Mouse (Mus musculus): ENCODE results near the gene Gatm.

Gene Gatm

DNA sequence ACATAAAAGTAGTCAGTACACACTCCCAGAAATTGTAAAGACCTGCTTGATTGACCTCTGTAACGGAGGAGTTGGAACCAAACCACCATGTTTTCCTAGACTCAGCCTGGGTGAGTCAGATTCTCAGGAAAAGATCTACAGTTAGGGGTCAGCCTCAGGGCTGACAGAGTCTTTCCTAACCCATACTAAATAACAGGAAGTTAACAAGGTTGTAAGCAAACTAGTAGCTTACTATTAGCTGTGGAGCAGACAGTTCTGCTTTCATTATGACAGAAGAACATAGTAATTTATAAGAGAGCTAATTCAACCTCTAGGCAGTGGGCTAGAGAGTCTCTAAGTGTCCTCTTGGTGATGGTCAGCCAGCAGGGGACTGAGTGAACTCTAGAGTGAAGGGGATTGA, 38.7 kb downstream of the Gatm start:
- POLR2A ChIA-PET = interaction anchor here in 1 of 4 experiments (1.1 kb wide), 1 partner anchor 9 kb away, joined by 3 read pairs; no protein-coding TSS in a partner anchor
- CTCF ChIA-PET = interaction anchor here in 1 of 4 experiments (0.6 kb wide), 2 partner anchors 87 to 1466 kb away, joined by 4 read pairs; no protein-coding TSS in a partner anchor

DNA sequence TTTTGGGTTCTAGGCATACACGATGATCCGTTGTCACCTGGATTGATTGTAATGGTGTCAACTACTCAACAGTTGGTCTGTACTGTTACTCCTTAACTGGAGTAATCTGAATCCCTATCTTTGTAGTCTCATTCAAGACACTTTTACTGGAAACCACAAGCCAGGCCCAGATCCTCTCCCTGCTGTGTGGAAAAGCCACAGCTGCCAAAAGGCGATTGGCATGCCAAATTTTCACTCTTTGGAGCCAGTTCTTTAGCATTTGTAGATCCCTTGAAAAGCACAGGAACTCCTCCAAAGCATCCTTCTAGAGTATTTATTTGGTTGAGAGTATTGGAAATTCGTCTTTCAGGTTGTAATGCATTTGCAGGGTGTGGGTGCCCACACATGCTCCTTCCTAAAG, 39.8 kb downstream of the Gatm start:
- ChIA-PET CTCF (no interaction called here), POLR2A (no interaction called here)

DNA sequence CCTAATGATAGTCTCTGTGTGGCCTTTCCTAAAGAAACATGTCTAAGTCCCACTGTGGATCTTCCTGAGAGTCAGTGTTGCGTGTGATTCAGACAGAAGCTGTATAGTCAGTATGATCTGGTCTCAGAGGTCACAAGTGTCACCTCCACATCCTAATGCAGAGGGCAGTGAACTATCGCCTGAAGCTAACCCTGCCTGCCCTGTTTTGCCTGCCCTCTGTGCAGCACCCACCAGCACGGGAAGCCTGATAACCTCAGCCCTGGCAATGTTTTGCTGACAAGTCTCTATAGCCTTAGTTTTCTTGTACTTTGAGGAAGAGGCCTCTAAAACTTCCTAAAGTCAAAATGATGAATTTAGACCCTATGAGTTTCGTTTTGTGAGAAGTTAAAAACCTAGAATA, 40.7 kb downstream of the Gatm start:
- CTCF ChIA-PET = interaction anchor here in 1 of 4 experiments (0.7 kb wide), 1 partner anchor 58 kb away, joined by 3 read pairs; no protein-coding TSS in a partner anchor
- POLR2A ChIA-PET = no interaction called here

DNA sequence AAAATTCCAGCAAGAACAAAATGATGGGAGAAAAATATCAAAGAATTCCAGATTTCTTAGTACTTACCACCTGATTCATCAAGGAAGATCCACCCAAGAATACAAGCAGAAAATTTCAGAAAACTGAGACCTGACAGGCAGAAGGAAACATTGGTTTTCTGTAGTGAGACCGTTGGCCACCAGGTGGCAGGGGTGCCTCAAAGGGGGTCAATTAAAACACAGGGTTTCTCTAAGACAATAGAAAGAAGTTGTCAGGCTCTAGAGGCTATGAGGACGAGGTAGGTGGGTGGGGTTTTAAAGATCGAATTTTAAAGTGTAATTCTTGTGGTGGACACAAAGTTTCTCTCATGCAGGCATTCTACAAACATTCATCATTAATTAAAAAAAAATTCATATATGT, 41.7 kb downstream of the Gatm start:
- ChIA-PET CTCF (interaction anchor here in 1 of 4 experiments (0.6 kb wide), 1 partner anchor 108 kb away, joined by 3 read pairs; no protein-coding TSS in a partner anchor), POLR2A (no interaction called here)

DNA sequence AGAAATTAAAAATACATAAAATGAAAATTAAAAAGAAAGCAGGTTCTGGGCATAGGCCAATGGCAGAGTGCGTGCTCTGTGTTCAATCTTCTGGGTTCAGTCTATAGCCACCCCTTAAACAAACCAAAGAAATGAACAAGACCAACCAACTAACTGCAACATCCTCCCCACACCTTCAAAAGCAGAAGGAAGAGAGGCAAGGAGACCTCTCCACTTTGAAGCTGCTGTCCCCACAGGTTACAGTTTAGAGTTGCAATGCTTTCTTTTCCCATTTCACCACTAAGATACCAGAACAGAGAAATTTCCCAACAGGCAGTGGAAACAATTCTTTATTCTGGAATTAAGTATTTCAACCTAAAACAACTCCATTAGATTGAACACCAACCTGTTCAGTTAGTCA, 48.9 kb downstream of the Gatm start:
- ChIA-PET CTCF (no interaction called here), POLR2A (no interaction called here)

DNA sequence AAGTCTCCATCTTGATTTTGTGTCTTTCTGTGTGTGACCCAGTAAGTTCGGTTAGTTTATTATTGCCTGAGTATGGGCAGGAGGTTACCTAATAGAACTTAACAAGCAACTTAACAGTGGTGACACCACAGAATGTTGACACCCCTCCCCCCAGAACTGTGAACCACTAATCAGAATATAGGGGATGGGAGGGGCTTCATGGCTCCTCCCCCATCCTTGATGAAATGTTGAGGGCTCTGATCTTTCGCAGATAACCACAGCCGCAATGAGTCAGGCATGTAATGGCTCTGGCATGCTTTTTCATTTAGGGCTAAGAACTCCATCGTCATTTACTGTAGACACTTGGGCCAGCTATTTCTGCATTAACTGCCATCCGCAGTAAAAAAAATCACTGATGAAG, 49.9 kb downstream of the Gatm start:
- CTCF ChIA-PET = no interaction called here
- POLR2A ChIA-PET = no interaction called here

DNA sequence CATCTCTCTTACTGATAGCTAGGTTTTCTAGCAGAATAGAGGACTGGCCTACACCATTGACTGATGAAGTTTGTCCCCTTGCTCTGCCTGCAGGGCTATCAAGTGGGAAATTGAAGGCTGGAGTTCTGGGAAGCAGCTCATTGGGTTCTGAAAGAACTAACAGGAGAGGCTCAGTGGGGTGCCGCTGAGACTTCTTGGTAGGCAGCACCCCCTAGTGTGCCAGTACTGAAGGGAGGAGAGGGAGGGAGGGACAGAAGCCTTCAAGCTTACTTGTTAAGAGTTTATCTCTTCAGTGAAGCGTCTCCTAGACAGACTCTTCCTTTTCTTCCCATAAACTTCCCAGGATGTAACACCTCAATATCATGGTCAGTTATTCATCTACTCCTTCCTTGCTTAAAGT, 52.8 kb downstream of the Gatm start:
- POLR2A ChIA-PET = interaction anchor here in 2 of 4 experiments (1.1 kb wide), 2 partner anchors 73 to 177 kb away, joined by 3 read pairs; no protein-coding TSS in a partner anchor
- CTCF ChIA-PET = interaction anchor here (0.6 to 2.2 kb wide), 14 partner anchors 24 to 249 kb away, joined by 3 to 21 read pairs (median 3); no protein-coding TSS in a partner anchor

Data from embryonic stem cell, embryonic (primary cell).